Mouse (Mus musculus) forebrain, embryonic 14.5 days (tissue): ENCODE measurements around the gene Etfbkmt. TPM values are rescaled to one million over a fixed set of nuclear protein-coding genes. Genes with fewer than 3 reads are reported as not detected.

Experiments
- polyA plus RNA-seq: library from polyadenylated mRNA; unstranded; fragments of >200 nt; fragmentation: Nextera tagmentation; extraction: Ambion mirVana; gene quantifications from 2 replicates; pipeline ENCODE4 v1.2.1, GENCODE M21; 2014

Etfbkmt gene
- polyA plus RNA-seq, 1 experiment from 2014 or later, result 7.0 TPM

Other genes starting within 250 kb of the Etfbkmt start
- gene Caprin2, start 243.6 kb upstream of the Etfbkmt start, polyA plus RNA-seq, result 5.0 and 6.3 TPM in 2 replicates
- gene Sinhcaf, start 193.4 kb upstream of the Etfbkmt start, polyA plus RNA-seq, result 137 and 152 TPM in 2 replicates
- 10.9 and 16.9 TPM in 2 replicates for gene Dennd5b, start 38.2 kb upstream of the Etfbkmt start, polyA plus RNA-seq
- gene Gm10203, start 9.7 kb upstream of the Etfbkmt start, polyA plus RNA-seq, result not detected in 2 replicates
- gene Amn1, start 48.9 kb downstream of the Etfbkmt start, polyA plus RNA-seq, result 105 and 121 TPM in 2 replicates
- 32.6 and 33.3 TPM in 2 replicates for gene Resf1, start 169.6 kb downstream of the Etfbkmt start, polyA plus RNA-seq